Mouse (Mus musculus) MEL (cell line): Measurements from ENCODE around the gene Scap. TPM values are rescaled to one million over a fixed set of nuclear protein-coding genes. Genes with fewer than 3 reads are reported as not detected.

Source experiments
- DNase-seq: peaks from one replicate; pipeline ENCODE4 v3.0.0; 2011; ENCODE audit warnings: low read depth, low spot score
- H3K27ac ChIP-seq: 2 replicates; pipeline ENCODE4 v1.5.1; 2012; ENCODE audit warnings: low read depth, mild to moderate bottlenecking, control low read depth, low read length, moderate library complexity; ENCODE audit not compliant: control insufficient read depth
- H3K27me3 ChIP-seq, 2 experiments: fragments of 150-350 bp in 1 of 2; sonication (generic) in 1 of 2; 2 replicates each; pipeline ENCODE4 v1.6.1; 2012; ENCODE audit warnings: low read length in 2 of 2, mild to moderate bottlenecking in 2 of 2, improper control_type of control experiment in 1 of 2, moderate library complexity in 1 of 2; ENCODE audit not compliant: insufficient read depth in 2 of 2, control insufficient read depth in 1 of 2
- H3K36me3 ChIP-seq, 2 experiments: 2 replicates each; pipeline ENCODE4 v1.6.1; 2012 to 2014; ENCODE audit warnings: low read length in 2 of 2, improper control_type of control experiment in 1 of 2, inconsistent platforms in 1 of 2, mild to moderate bottlenecking in 1 of 2; ENCODE audit not compliant: insufficient read depth in 2 of 2, control insufficient read depth in 1 of 2
- H3K4me1 ChIP-seq, 2 experiments: fragments of 150-350 bp in 1 of 2; sonication (generic) in 1 of 2; 2 replicates each; pipeline ENCODE4 v1.6.1; 2012; ENCODE audit warnings: low read length in 2 of 2, improper control_type of control experiment in 1 of 2, mild to moderate bottlenecking in 1 of 2; ENCODE audit not compliant: insufficient read depth in 2 of 2, control insufficient read depth in 1 of 2
- H3K4me3 ChIP-seq, 2 experiments: fragments of 150-350 bp in 1 of 2; sonication (generic) in 1 of 2; 2 replicates each; pipeline ENCODE4 v1.5.1; 2012; ENCODE audit warnings: low read depth in 2 of 2, low read length in 2 of 2, mild to moderate bottlenecking in 2 of 2, moderate library complexity in 2 of 2, control low read depth in 1 of 2, improper control_type of control experiment in 1 of 2; ENCODE audit not compliant: control insufficient read depth in 1 of 2, insufficient read depth in 1 of 2
- H3K79me2 ChIP-seq: 2 replicates; pipeline ENCODE4 v1.6.1; 2012; ENCODE audit warnings: mild to moderate bottlenecking, low read length, moderate library complexity; ENCODE audit not compliant: control insufficient read depth, poor library complexity, insufficient read depth
- H3K9ac ChIP-seq: 2 replicates; pipeline ENCODE4 v1.6.1; 2012; ENCODE audit warnings: low read depth, mild to moderate bottlenecking, control low read depth, low read length, moderate library complexity; ENCODE audit not compliant: control insufficient read depth, poor library complexity, severe bottlenecking
- H3K9me3 ChIP-seq: fragments of 150-350 bp; sonication (generic); replicated peaks from 2 replicates; pipeline ENCODE4 v1.6.1; 2012; ENCODE audit warnings: mild to moderate bottlenecking, low read length, improper control_type of control experiment, moderate library complexity; ENCODE audit not compliant: insufficient read depth
- BHLHE40 ChIP-seq: IDR thresholded peaks from 2 replicates; pipeline ENCODE4 v1.6.1; 2012; ENCODE audit warnings: low read depth, mild to moderate bottlenecking, inconsistent platforms, low read length, improper control_type of control experiment, borderline replicate concordance
- CHD1 ChIP-seq: IDR thresholded peaks from 2 replicates; pipeline ENCODE4 v1.6.1; 2012; ENCODE audit warnings: low read depth, mild to moderate bottlenecking, inconsistent platforms, low read length, improper control_type of control experiment
- MAFK ChIP-seq: IDR thresholded peaks from 2 replicates; pipeline ENCODE4 v1.6.1; 2011; ENCODE audit warnings: low read depth, mild to moderate bottlenecking, low read length, improper control_type of control experiment, borderline replicate concordance
- MAX ChIP-seq: IDR thresholded peaks from 2 replicates; pipeline ENCODE4 v1.6.1; 2011; ENCODE audit warnings: low read length, improper control_type of control experiment
- MAZ ChIP-seq: IDR thresholded peaks from 2 replicates; pipeline ENCODE4 v1.6.1; 2012; ENCODE audit warnings: low read depth, mild to moderate bottlenecking, inconsistent platforms, low read length, improper control_type of control experiment
- MEF2A ChIP-seq: IDR thresholded peaks from 2 replicates; pipeline ENCODE4 v1.6.1; 2014; ENCODE audit warnings: low read depth, mild to moderate bottlenecking, inconsistent platforms, low read length, improper control_type of control experiment; ENCODE audit not compliant: poor library complexity, insufficient replicate concordance, severe bottlenecking; ENCODE audit errors: extremely low read depth
- MXI1 ChIP-seq: IDR thresholded peaks from 2 replicates; pipeline ENCODE4 v1.6.1; 2011; ENCODE audit warnings: mild to moderate bottlenecking, low read depth, low read length, improper control_type of control experiment
- NELFE ChIP-seq: IDR thresholded peaks from 2 replicates; pipeline ENCODE4 v1.6.1; 2011; ENCODE audit warnings: low read depth, low read length, improper control_type of control experiment
- POLR2A ChIP-seq, 2 experiments: IDR thresholded peaks; 2 replicates each; pipeline ENCODE4 v1.6.1; 2011 to 2012; ENCODE audit warnings: low read length in 2 of 2, mild to moderate bottlenecking in 2 of 2, control low read depth in 1 of 2, improper control_type of control experiment in 1 of 2, low read depth in 1 of 2, moderate library complexity in 1 of 2; ENCODE audit not compliant: control insufficient read depth in 1 of 2, insufficient read depth in 1 of 2, poor library complexity in 1 of 2
- POLR2AphosphoS5 ChIP-seq: IDR thresholded peaks from 2 replicates; pipeline ENCODE4 v1.6.1; 2012; ENCODE audit warnings: low read depth, borderline replicate concordance, mild to moderate bottlenecking, inconsistent platforms, low read length, moderate library complexity, mixed read lengths
- RAD21 ChIP-seq: IDR thresholded peaks from 2 replicates; pipeline ENCODE4 v1.6.1; 2011; ENCODE audit warnings: mild to moderate bottlenecking, low read depth, low read length, improper control_type of control experiment
- RCOR1 ChIP-seq: IDR thresholded peaks from 2 replicates; pipeline ENCODE4 v1.6.1; 2012; ENCODE audit warnings: low read depth, mild to moderate bottlenecking, inconsistent platforms, low read length, improper control_type of control experiment
- SMC3 ChIP-seq: IDR thresholded peaks from 2 replicates; pipeline ENCODE4 v1.6.1; 2011; ENCODE audit warnings: low read depth, low read length, improper control_type of control experiment
- TAL1 ChIP-seq: IDR thresholded peaks from 2 replicates; pipeline ENCODE4 v1.6.1; 2012; ENCODE audit warnings: mild to moderate bottlenecking, inconsistent platforms, low read length, moderate library complexity, mixed read lengths
- TBP ChIP-seq: IDR thresholded peaks from 2 replicates; pipeline ENCODE4 v1.8.0; 2011; ENCODE audit warnings: low read depth, low read length, improper control_type of control experiment
- UBTF ChIP-seq: IDR thresholded peaks from 2 replicates; pipeline ENCODE4 v1.6.1; 2012; ENCODE audit warnings: low read depth, mild to moderate bottlenecking, inconsistent platforms, low read length, improper control_type of control experiment, moderate library complexity, borderline replicate concordance; ENCODE audit not compliant: insufficient read depth
- USF2 ChIP-seq, 2 experiments: IDR thresholded peaks; 2 replicates each; pipeline ENCODE4 v1.6.1; 2011 to 2012; ENCODE audit warnings: improper control_type of control experiment in 2 of 2, low read length in 2 of 2, borderline replicate concordance in 1 of 2, inconsistent platforms in 1 of 2, low read depth in 1 of 2, mild to moderate bottlenecking in 1 of 2; ENCODE audit not compliant: insufficient read depth in 1 of 2
- ZC3H11A ChIP-seq: IDR thresholded peaks from 2 replicates; pipeline ENCODE4 v1.6.1; 2012; ENCODE audit warnings: low read depth, mild to moderate bottlenecking, inconsistent platforms, low read length, improper control_type of control experiment
- ZNF384 ChIP-seq: IDR thresholded peaks from 2 replicates; pipeline ENCODE4 v1.6.1; 2012; ENCODE audit warnings: low read depth, mild to moderate bottlenecking, inconsistent platforms, low read length, improper control_type of control experiment
- polyA plus RNA-seq, 2 experiments: library from polyadenylated mRNA; stranded (reverse) in 1 of 2; unstranded in 1 of 2; fragments of >175 nt in 1 of 2; fragments of >200 nt in 1 of 2; gene quantifications; 2 replicates each; pipeline versions ENCODE4 v1.2.1 to v1.2.4; 2012; ENCODE audit warnings: low replicate concordance in 2 of 2, low read depth in 1 of 2; ENCODE audit not compliant: insufficient read length in 2 of 2, insufficient read depth in 1 of 2, missing spikeins in 1 of 2
- total RNA-seq: library from RNA; depleted of rRNA; stranded (reverse); fragments of 300-350 nt; gene quantifications from 2 replicates; pipeline ENCODE4 v1.2.3, GENCODE M21; 2012

Gene Scap
- total and polyA plus RNA-seq, 3 experiments, result 59.4 to 88.8 TPM; not detected in 1

GRCm38 (mm10) chr9:110315904-110316303 lies 17.2 kb upstream of the Scap start:
- H3K27ac ChIP-seq, result no peak overlapping the region
- H3K4me3 ChIP-seq, result no peak overlapping the region
- TF ChIP-seq ZNF384 (peak; percentile 17; the same call in 1 of the 2 replicates), MAZ (no peak)

GRCm38 (mm10) chr9:110316503-110316902 lies 16.6 kb upstream of the Scap start:
- TF ChIP-seq MAFK (no peak), ZNF384 (no peak), ZC3H11A (no peak), UBTF (no peak), CHD1 (no peak), RCOR1 (no peak), MXI1 (no peak), POLR2A (IDR thresholded peaks at IDR 0.05; ENCODE audit: control insufficient read depth in 1 of 2, insufficient read depth in 1 of 2, low read depth in 1 of 2, low read length in 2 of 2, poor library complexity in 1 of 2) (no peak), BHLHE40 (no peak), POLR2AphosphoS5 (no peak), MAX (no peak), TBP (no peak), SMC3 (no peak), MEF2A (no peak)
- H3K9me3 ChIP-seq, result no peaks in the 10 kb centered on the region
- no peak overlapping the region for H3K4me3 ChIP-seq
- H3K27ac ChIP-seq, result no peak overlapping the region
- H3K36me3 ChIP-seq, result peaks cover 0 to under 1% of the 10 kb centered on the region in 2 experiments; a peak in 2 of 4 replicates
- no peak for DNase-seq
- no peaks in the 10 kb centered on the region for H3K4me1 ChIP-seq
- H3K27me3 ChIP-seq, result no peaks in the 10 kb centered on the region
- H3K79me2 ChIP-seq, result no peaks in the 10 kb centered on the region
- H3K9ac ChIP-seq, result no peak overlapping the region

More at GRCm38 (mm10) chr9:110315904-110316303, 17.2 kb upstream of the Scap start:
- Histone ChIP-seq H3K9ac (no peak overlapping the region), H3K27me3 (no peaks in the 10 kb centered on the region), H3K79me2 (no peaks in the 10 kb centered on the region), H3K36me3 (peaks cover 0 to 5% of the 10 kb centered on the region in 2 experiments; a peak in 2 of 4 replicates), H3K4me1 (no peaks in the 10 kb centered on the region), H3K9me3 (no peaks in the 10 kb centered on the region)
- no peak for DNase-seq

GRCm38 (mm10) chr9:110320769-110321168 lies 12.3 kb upstream of the Scap start:
- TF ChIP-seq NELFE (no peak), CHD1 (no peak), RAD21 (no peak), USF2 (IDR thresholded peaks at IDR 0.05; ENCODE audit: borderline replicate concordance in 1 of 2, insufficient read depth in 1 of 2, low read depth in 1 of 2, low read length in 2 of 2) (no peak), MAX (no peak), TAL1 (no peak)
- Histone ChIP-seq H3K79me2 (no peaks in the 10 kb centered on the region), H3K9me3 (no peaks in the 10 kb centered on the region), H3K27ac (no peak overlapping the region), H3K4me3 (no peak overlapping the region), H3K9ac (no peak overlapping the region), H3K36me3 (no peaks in the 10 kb centered on the region; a peak in 1 of 4 replicates), H3K4me1 (no peaks in the 10 kb centered on the region), H3K27me3 (no peaks in the 10 kb centered on the region)
- DNase-seq, result no peak
